Mouse (Mus musculus) bone marrow macrophage, adult 2 months (primary cell): ENCODE measurements at regions not wholly inside any gene's neighbourhood (a gene's known extent, or its start where the extent isn't known, plus 50 kb on each side); places are given as distances from the start of the nearest gene placed in this dataset.

Experiments
- CTCF ChIP-seq: IDR thresholded peaks from 2 replicates; pipeline ENCODE4 v1.5.1; 2012; ENCODE audit warnings: low read depth, mild to moderate bottlenecking, low read length, moderate library complexity
- POLR2A ChIP-seq: IDR thresholded peaks from 2 replicates; pipeline ENCODE4 v1.6.1; 2012; ENCODE audit warnings: mild to moderate bottlenecking, low read depth, low read length, borderline replicate concordance

DNA sequence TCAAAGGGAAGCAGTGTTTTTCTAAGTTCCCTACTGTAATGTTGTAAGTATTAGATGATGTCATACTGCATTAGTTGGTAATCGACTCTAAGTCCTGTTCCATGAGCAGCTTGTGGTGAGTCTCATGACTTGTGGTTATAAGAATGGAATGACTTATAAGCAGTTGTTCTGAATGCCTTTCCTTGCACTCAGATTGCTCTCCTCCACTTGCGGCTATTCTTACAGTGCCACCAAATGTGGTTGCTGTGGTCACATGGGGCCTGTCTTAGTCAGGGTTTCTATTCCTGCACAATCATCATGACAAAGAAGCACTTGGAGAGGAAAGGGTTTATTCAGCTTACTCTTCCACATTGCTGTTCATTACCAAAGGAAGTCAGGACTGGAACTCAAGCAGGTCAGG lies 685.4 kb upstream of the BB014433 start:
- TF ChIP-seq POLR2A (no peak), CTCF (no peak)
